Mouse (Mus musculus): Measurements from ENCODE around the gene Tlr2.
"Not testable (repeated sequence)": the region's sequence is repeated elsewhere in the genome, so short reads cannot be mapped to it uniquely, and the experiment has no call there.

DNA sequence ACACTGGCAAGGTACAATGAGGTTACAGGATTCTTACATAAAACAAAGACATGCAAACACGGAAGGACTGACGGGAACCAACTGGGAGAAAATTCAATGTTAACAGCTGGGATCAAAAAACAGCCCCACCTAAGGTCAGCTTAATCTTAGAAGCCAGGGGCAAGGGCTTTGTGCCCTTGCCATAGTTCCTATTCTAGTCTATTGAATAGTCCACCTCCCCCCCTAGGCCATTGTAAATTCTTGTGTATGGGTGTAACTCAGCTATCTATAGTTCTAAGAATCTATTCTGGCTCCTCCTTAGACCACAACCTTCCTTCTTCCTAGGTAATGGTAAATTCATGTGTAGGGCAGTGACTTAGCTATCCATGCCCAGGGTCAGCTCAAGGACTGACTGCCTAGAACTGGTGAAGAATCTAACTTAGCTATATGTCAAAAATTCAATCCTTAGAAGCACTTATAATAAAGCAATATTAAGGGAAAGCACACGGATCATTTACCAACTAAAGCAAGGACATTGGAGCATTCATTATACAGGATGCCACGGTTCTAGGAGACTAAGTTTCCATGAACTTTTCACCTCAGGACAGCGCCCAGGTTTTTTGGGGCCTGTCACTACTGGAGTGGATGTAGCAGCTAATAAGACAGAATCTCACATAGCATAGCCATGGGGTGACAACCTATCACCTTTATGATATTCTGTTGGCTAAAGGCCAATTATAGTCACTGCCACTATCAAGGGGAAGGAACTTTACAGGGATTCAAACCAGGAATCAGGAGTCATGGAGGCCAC is 37.9 kb upstream of the Tlr2 start:
- not testable (repeated sequence) for TF ChIP-seq CTCF (IDR thresholded peaks at IDR 0.05; ENCODE audit: low read depth, low read length); POLR2A (IDR thresholded peaks at IDR 0.05; ENCODE audit: extremely low read depth, insufficient read depth, low read length)
